Mouse (Mus musculus) bone marrow, adult 2 months (tissue): Measurements from ENCODE around the gene Atp2a1. TPM values are rescaled to one million over a fixed set of nuclear protein-coding genes. Genes with fewer than 3 reads are reported as not detected.
A peak's percentile ranks its signal among the peaks of the same experiment; 100 is the strongest.

ENCODE experiments used
- H3K27ac ChIP-seq: fragments of 200-500 bp; 2 replicates; pipeline ENCODE4 v1.5.1; 2012; ENCODE audit warnings: low read depth, mild to moderate bottlenecking, control low read depth, inconsistent platforms, low read length; ENCODE audit not compliant: control insufficient read depth, poor library complexity, insufficient read depth
- H3K4me1 ChIP-seq: fragments of 200-500 bp; 2 replicates; pipeline ENCODE4 v1.6.1; 2011; ENCODE audit warnings: low read length; ENCODE audit not compliant: control insufficient read depth, insufficient read depth
- H3K4me3 ChIP-seq: fragments of 200-500 bp; replicated peaks from 2 replicates; pipeline ENCODE3; 2011; ENCODE audit warnings: mild to moderate bottlenecking, low read depth, low read length, control low read depth; ENCODE audit not compliant: control insufficient read depth
- CTCF ChIP-seq: fragments of 200-500 bp; IDR thresholded peaks from 2 replicates; pipeline ENCODE4 v1.5.1; 2011; ENCODE audit warnings: low read length, control low read depth; ENCODE audit not compliant: control insufficient read depth, insufficient read depth
- POLR2A ChIP-seq: fragments of 200-500 bp; IDR thresholded peaks from 2 replicates; pipeline ENCODE4 v1.6.1; 2011; ENCODE audit warnings: low read depth, mild to moderate bottlenecking, control low read depth, low read length, borderline replicate concordance; ENCODE audit not compliant: control insufficient read depth
- WGBS: fragments of 180-500 bp; shearing (Covaris S2); methylation state at CpG from one replicate; pipeline ENCODE4 v1.1.7; 2018; 5-methylcytosine and 5-hydroxymethylcytosine counted together
- polyA plus RNA-seq: library from polyadenylated mRNA; stranded (reverse); fragments of >200 nt; gene quantifications from 2 replicates; pipeline ENCODE4 v1.2.4, GENCODE M21; 2011; ENCODE audit warnings: low replicate concordance; ENCODE audit not compliant: missing spikeins, insufficient read depth, insufficient read length

Gene Atp2a1
- polyA plus RNA-seq, 1 experiment = 12.0 TPM

DNA sequence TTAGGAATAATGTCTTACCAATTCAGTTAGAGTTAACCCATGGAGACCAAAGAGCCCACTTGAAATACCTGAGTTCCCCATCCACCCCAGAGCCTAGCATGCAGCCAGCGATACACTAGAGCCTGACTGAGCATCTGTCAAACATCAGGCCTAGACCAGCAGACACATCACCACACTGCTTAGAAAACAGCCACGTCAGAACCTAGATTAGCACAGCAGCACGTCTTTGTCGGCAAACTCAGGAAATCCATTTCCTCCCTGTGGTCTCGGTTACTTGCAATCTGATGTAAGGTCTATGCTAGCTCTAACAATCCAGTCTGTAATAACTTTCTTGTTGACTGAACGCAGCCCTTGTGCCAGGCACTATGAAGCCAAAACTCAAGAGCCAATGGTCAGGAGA is 7.2 kb upstream of the Atp2a1 start:
- peaks cover 9% of the 10 kb centered on the region for H3K4me1 ChIP-seq
- H3K27ac ChIP-seq = peak overlapping the region; percentile 37
- H3K4me3 ChIP-seq = no peak overlapping the region
- TF ChIP-seq CTCF (no peak), POLR2A (no peak)
- 7% methylated on average over 6 of the region's 6 CpGs for WGBS

DNA sequence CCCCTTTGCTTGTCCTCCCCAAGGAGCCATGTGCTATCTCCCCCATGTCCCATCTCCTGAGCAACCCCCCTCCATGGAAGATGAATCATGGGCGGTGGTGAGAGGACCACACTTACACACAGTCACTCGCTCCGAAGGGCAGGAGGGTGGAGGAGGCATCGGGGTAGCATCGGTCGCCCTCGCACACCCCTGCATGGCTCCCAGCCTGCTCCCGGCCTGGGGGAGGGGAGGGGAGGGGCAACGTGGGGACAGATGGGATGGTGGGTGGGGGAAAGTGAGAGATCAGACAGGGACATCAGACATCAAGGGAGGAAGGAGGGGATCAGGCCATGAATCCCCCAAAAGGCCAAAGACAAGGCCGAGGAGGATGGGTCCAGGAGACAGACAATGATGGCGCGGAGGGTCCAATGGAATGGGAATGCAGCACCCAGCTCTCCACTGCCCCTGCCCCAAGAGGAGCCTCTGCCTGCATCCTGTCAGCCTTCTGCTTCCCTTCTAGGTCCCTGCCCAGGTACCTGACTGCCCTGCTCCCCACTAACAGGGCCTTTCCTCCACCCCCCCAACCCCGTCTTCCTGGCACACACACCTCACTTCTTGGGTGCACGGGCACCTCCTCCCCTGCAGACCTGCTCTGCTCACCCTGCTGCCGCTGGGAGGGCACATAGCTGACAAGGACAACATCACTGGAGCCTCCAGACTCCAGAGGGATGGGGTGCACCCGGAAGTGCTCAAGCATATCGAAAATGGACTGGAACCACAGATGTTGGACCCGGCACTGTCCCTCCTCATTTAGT is 5.1 kb upstream of the Atp2a1 start:
- Histone ChIP-seq H3K27ac (no peak overlapping the region), H3K4me1 (peaks cover 5% of the 10 kb centered on the region), H3K4me3 (no peak overlapping the region)
- 88% methylated on average over 18 of the region's 18 CpGs for WGBS
- no peak for TF ChIP-seq POLR2A
- no peak for TF ChIP-seq CTCF

DNA sequence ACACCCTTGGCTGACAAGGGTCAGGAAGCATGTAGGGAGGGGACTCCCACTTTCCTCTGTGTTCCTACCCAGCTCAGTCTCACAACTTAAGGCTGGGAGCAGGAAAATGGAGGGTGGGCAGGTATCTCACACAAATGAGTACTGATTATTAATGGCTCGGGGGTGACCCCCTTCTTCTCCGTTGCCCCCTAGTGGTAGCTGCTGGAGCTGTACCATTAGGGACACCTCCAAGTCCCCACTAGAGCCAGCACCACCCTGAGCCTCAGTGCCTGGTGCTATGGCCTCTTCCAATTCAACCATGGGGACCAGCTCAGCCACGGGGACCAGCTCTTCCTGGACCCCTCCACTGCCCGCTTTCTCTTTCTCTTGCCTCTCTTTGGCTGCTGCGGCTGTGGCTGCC is 4.4 kb upstream of the Atp2a1 start:
- TF ChIP-seq CTCF = peak; percentile 71
- TF ChIP-seq POLR2A = no peak
- H3K27ac ChIP-seq = no peak overlapping the region
- 50% methylated on average over 5 of the region's 5 CpGs for WGBS
- H3K4me1 ChIP-seq = peaks cover 5% of the 10 kb centered on the region
- H3K4me3 ChIP-seq = no peak overlapping the region

DNA sequence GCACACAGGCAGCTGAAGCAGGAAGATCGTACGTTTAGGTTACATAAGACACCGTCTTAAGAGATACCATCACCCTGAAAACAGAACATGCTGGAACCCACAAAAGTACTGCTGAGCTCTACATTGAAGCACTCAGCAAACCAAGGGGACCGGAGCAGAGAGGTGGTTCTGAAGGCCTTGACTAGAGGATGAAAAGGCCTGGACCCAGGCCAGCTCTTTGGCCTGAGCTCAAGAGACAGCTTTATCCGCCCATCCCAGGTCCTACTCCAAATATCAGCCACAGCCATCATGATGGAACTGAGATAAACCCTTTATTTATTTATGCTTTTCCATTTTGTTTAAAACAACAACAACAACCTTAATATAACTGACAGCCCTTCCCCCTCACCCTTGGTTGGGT is 3.8 kb upstream of the Atp2a1 start:
- peaks cover 5% of the 10 kb centered on the region for H3K4me1 ChIP-seq
- 46% methylated on average over 5 of the region's 5 CpGs for WGBS
- H3K27ac ChIP-seq = no peak overlapping the region; the same call in 1 of the 2 replicates
- no peak overlapping the region for H3K4me3 ChIP-seq
- TF ChIP-seq CTCF = no peak

DNA sequence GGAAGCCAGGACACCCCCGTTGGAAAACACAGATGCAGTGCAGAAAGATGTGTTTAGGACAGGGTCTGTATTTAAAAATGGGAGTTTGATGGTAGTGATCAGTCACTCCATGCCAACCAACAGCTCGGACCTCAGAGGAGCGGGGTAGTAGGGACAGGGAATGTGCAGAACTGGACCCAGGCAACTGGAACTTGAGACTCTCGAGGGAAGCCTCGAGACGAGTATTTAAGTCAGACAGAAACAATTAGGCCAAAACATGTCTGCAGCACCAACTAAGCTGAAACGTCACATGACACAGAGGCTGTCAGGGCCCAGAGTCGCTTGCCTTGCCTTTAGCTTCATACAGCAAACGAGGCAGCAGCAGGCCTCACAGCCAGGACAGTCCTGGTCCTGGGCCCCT is 3.2 kb upstream of the Atp2a1 start:
- 78% methylated on average over 9 of the region's 9 CpGs for WGBS
- Histone ChIP-seq H3K4me1 (peaks cover 2% of the 10 kb centered on the region), H3K4me3 (no peak overlapping the region), H3K27ac (peak overlapping the region; percentile 48)
- TF ChIP-seq CTCF (no peak), POLR2A (no peak)

DNA sequence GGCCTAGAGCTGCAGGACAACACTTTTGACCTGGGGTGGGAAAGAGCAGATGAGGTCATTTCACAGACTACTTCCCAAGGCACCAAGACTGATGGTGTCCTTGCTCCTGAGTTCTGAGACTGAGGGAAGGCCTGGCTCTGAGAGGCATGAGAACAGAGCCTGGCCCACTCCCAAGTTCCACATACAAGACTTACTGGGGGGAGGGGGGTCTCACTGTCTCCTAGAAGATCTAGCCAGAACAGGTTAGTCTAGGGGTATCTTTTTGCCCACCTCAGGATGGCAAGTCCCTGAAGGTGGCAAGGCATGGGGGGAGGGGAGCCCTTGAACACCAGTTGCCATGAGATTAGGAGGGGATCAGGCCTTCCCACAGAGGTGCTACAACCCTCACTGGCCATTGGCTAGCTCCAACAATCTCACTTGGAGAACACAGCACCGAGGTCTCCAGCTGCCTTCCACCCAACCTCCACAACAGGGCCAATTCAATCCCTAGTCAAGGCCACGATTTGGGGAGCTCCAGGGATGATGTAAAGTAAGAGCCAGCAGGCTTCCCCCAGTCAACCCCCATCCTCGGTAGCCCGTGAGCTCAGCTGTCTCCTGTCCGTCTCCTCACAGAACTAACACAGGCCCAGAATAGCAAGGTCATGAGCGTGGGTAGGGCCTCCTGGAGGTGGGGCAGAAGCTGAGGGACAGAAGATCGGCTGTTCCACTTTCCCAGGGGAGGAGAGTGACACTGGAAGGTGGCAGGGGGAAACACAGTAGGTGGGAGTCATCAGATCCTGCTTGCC is 2.5 kb upstream of the Atp2a1 start:
- WGBS = 53% methylated on average over 7 of the region's 7 CpGs
- Histone ChIP-seq H3K4me1 (no peaks in the 10 kb centered on the region; the same call in none of the 2 replicates), H3K4me3 (no peak overlapping the region), H3K27ac (no peak overlapping the region)
- TF ChIP-seq CTCF (no peak), POLR2A (no peak)

DNA sequence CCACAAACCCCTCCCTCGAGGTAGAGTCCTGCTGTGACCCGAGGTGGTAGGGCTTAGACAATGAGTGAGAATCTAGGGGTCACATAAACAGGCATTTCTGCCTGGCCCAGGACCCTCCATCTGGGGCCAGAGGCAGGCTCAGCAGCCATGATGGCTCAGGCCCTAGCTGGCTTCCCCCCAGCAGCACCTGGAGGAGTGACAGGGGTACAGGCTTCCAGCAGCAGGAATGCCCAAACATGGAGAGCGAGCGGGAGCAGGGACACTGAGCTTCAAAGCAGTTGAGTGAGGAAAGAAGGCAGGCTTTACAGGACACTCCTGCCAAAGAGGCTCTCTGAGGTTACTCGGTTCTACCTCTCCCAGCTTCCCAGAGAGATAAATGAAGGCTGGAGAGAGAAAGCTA is 1.9 kb upstream of the Atp2a1 start:
- Histone ChIP-seq H3K4me3 (no peak overlapping the region), H3K4me1 (no peaks in the 10 kb centered on the region; the same call in none of the 2 replicates), H3K27ac (no peak overlapping the region)
- 73% methylated on average over 5 of the region's 5 CpGs for WGBS
- TF ChIP-seq CTCF (no peak), POLR2A (no peak)

DNA sequence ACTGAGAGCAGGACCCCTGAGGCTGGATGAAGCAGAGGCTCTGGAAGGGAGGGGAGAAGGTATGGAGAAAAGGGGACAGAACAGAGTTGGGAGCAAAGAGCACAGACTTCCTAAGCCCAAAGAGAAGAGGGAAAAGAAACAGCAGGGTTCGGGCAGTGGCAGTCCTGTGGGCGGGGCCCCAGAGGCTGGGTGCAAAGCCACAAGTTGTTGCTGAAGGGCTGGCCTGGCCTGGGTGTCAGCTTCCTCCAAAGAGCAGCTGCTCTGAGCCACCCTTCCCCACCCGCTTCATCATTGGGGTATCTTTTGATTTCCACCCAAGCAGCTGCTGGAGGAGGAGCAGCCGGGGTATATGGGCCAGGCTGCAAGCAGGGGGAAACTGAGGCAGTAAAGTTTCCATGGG is 1.2 kb upstream of the Atp2a1 start:
- TF ChIP-seq POLR2A (no peak), CTCF (no peak)
- Histone ChIP-seq H3K4me3 (no peak overlapping the region), H3K27ac (peak overlapping the region; percentile 26), H3K4me1 (no peaks in the 10 kb centered on the region; the same call in none of the 2 replicates)
- WGBS = 9% methylated on average over 4 of the region's 4 CpGs
